Mouse (Mus musculus): Measurements from ENCODE around the gene Snf8. TPM values are rescaled to one million over a fixed set of nuclear protein-coding genes. Genes with fewer than 3 reads are reported as not detected.

Gene Snf8
- polyA plus RNA-seq (2012; rRNA removed) = 94.2 and 96.9 TPM in 2 replicates

GRCm38 (mm10) chr11:96034596-96035052 is at the start of gene Snf8:
TSS of gene Snf8 (plus strand) at chr11:96034885.
- H3K27ac ChIP-seq (ENCODE audit: insufficient read depth, low read length) = no peak within 1 kb of the TSS
- H3K4me3 ChIP-seq (ENCODE audit: insufficient read depth, low read length) = peak within 1 kb of the TSS; percentile 72
- H3K4me1 ChIP-seq (ENCODE audit: control insufficient read depth, insufficient read depth, low read length) = peaks cover 2% of the 10 kb centered on the region; the same call in 1 of the 2 replicates
- TF ChIP-seq POLR2A (IDR thresholded peaks at IDR 0.05; ENCODE audit: extremely low read depth, insufficient read depth, low read length) (peak; percentile 46; the same call in 1 of the 2 replicates), CTCF (IDR thresholded peaks at IDR 0.05; ENCODE audit: extremely low read depth, insufficient read depth, low read length) (no peak)

GRCm38 (mm10) chr11:95987854-95988447 is 46.7 kb upstream of the Snf8 start:
- no peak overlapping the region for H3K27ac ChIP-seq (ENCODE audit: insufficient read depth, low read length)
- TF ChIP-seq POLR2A (IDR thresholded peaks at IDR 0.05; ENCODE audit: extremely low read depth, insufficient read depth, low read length) (no peak), CTCF (IDR thresholded peaks at IDR 0.05; ENCODE audit: extremely low read depth, insufficient read depth, low read length) (no peak)
- H3K4me3 ChIP-seq (ENCODE audit: insufficient read depth, low read length) = no peak overlapping the region
- H3K4me1 ChIP-seq (ENCODE audit: control insufficient read depth, insufficient read depth, low read length) = no peaks in the 10 kb centered on the region

- TF ChIP-seq POLR2A (IDR thresholded peaks at IDR 0.05; ENCODE audit: extremely low read depth, insufficient read depth, low read length) (no peak), CTCF (IDR thresholded peaks at IDR 0.05; ENCODE audit: extremely low read depth, insufficient read depth, low read length) (no peak)
- Histone ChIP-seq H3K4me3 (ENCODE audit: insufficient read depth, low read length) (no peak overlapping the region), H3K27ac (ENCODE audit: insufficient read depth, low read length) (no peak overlapping the region), H3K4me1 (ENCODE audit: control insufficient read depth, insufficient read depth, low read length) (no peaks in the 10 kb centered on the region)
These were observed 46.2 kb upstream of the Snf8 start for GRCm38 (mm10) chr11:95988533-95988932.

- no peak for TF ChIP-seq POLR2A (IDR thresholded peaks at IDR 0.05; ENCODE audit: extremely low read depth, insufficient read depth, low read length)
- TF ChIP-seq CTCF (IDR thresholded peaks at IDR 0.05; ENCODE audit: extremely low read depth, insufficient read depth, low read length) = no peak
- Histone ChIP-seq H3K27ac (ENCODE audit: insufficient read depth, low read length) (no peak overlapping the region), H3K4me3 (ENCODE audit: insufficient read depth, low read length) (no peak overlapping the region), H3K4me1 (ENCODE audit: control insufficient read depth, insufficient read depth, low read length) (no peaks in the 10 kb centered on the region)
These were observed 44.8 kb upstream of the Snf8 start for GRCm38 (mm10) chr11:95989864-95990263.

- Histone ChIP-seq H3K4me3 (ENCODE audit: insufficient read depth, low read length) (no peak overlapping the region), H3K27ac (ENCODE audit: insufficient read depth, low read length) (no peak overlapping the region), H3K4me1 (ENCODE audit: control insufficient read depth, insufficient read depth, low read length) (no peaks in the 10 kb centered on the region)
- TF ChIP-seq CTCF (IDR thresholded peaks at IDR 0.05; ENCODE audit: extremely low read depth, insufficient read depth, low read length) = no peak
- TF ChIP-seq POLR2A (IDR thresholded peaks at IDR 0.05; ENCODE audit: extremely low read depth, insufficient read depth, low read length) = no peak
These were observed 44.3 kb upstream of the Snf8 start for GRCm38 (mm10) chr11:95990431-95990830.

GRCm38 (mm10) chr11:95990886-95991708 is 43.6 kb upstream of the Snf8 start:
- Histone ChIP-seq H3K27ac (ENCODE audit: insufficient read depth, low read length) (no peak overlapping the region), H3K4me3 (ENCODE audit: insufficient read depth, low read length) (0 out of 2 replicates have a peak overlapping the region, but pooled peaks have one; percentile 24)

GRCm38 (mm10) chr11:95994151-95994550 is 40.5 kb upstream of the Snf8 start:
- Histone ChIP-seq H3K4me1 (ENCODE audit: control insufficient read depth, insufficient read depth, low read length) (no peaks in the 10 kb centered on the region), H3K27ac (ENCODE audit: insufficient read depth, low read length) (no peak overlapping the region), H3K4me3 (ENCODE audit: insufficient read depth, low read length) (no peak overlapping the region)
- TF ChIP-seq CTCF (IDR thresholded peaks at IDR 0.05; ENCODE audit: extremely low read depth, insufficient read depth, low read length) (no peak), POLR2A (IDR thresholded peaks at IDR 0.05; ENCODE audit: extremely low read depth, insufficient read depth, low read length) (no peak)

More at GRCm38 (mm10) chr11:95990886-95991708, 43.6 kb upstream of the Snf8 start:
- no peaks in the 10 kb centered on the region for H3K4me1 ChIP-seq (ENCODE audit: control insufficient read depth, insufficient read depth, low read length)
- no peak for TF ChIP-seq CTCF (IDR thresholded peaks at IDR 0.05; ENCODE audit: extremely low read depth, insufficient read depth, low read length)
- TF ChIP-seq POLR2A (IDR thresholded peaks at IDR 0.05; ENCODE audit: extremely low read depth, insufficient read depth, low read length) = no peak

- TF ChIP-seq CTCF (IDR thresholded peaks at IDR 0.05; ENCODE audit: extremely low read depth, insufficient read depth, low read length) (no peak), POLR2A (IDR thresholded peaks at IDR 0.05; ENCODE audit: extremely low read depth, insufficient read depth, low read length) (no peak)
- Histone ChIP-seq H3K4me3 (ENCODE audit: insufficient read depth, low read length) (no peak overlapping the region), H3K27ac (ENCODE audit: insufficient read depth, low read length) (no peak overlapping the region), H3K4me1 (ENCODE audit: control insufficient read depth, insufficient read depth, low read length) (no peaks in the 10 kb centered on the region)
These were observed 31.4 kb upstream of the Snf8 start for GRCm38 (mm10) chr11:96003100-96003900.
